Mouse (Mus musculus) lung, postnatal 25 days (tissue): Measurements from ENCODE around the gene Txk.

ENCODE experiments used
- DNase-seq: peaks from one replicate; pipeline ENCODE4 v3.0.0; 2022; ENCODE audit warnings: low spot score

Gene Txk

DNA sequence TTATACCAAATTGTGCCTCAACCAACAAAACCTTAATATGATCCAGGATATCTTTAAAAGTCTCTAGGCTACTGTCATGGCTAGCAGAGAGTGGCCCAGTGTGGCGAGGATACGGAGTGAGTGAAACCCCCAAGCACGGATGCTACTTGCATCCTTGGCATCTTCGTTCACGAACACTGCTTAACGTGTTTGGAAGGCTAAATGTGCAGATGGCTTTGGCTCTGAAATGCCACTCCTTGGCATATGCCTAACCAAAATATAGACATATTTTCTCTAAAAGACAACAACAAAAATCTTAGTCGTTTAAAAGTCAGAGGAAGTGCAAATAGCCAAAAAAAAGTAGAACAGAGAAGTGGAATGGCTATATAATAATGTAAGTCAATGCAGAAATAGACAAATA lies 63.0 kb downstream of the Txk start:
- DNase-seq: no peak

DNA sequence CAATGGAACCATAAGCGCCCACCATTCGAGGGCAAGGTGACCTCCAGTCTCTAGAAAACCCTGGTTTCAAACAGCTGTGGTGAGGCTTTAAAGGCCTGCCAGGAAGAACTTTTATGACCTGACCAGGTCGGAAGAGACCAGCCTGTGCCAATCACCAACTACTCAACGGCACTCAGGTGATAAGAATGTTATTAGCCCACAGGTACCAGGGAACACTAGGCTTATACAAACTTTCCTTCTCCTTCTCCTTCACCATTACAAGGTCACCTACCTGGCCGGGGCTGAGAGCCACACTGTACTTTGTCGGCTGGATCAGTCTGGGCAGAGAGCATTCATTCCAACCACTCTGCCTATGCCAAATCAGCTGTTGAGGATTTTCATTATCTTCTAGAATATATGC lies 71.1 kb downstream of the Txk start:
- DNase-seq: peak; percentile 38

DNA sequence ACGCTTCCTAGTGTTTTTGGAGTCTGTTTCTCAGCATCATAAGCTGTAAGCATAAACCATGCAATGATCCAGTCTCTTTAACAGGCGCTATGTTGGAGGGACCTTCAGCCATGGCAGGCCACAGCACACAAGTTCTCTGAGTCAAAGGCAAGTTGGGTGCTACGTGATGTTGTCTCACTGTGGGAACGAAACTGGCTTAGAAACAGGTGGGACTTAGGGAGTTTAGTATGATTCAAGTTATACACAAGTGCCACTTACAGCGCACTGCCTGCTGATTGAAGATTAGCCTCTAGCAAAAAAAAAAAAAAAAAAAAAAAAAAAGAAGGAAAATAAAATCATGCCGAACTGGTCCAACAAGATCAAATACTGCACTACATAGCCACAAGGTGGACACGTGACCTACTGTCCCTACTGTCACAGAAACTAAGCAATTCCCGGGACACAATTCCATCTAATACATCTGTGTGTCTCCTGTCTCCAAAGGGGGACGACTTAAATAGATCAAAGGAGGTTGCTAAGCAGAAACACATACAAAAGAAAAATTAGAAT lies 77.5 kb downstream of the Txk start:
- peak; percentile 31 for DNase-seq

DNA sequence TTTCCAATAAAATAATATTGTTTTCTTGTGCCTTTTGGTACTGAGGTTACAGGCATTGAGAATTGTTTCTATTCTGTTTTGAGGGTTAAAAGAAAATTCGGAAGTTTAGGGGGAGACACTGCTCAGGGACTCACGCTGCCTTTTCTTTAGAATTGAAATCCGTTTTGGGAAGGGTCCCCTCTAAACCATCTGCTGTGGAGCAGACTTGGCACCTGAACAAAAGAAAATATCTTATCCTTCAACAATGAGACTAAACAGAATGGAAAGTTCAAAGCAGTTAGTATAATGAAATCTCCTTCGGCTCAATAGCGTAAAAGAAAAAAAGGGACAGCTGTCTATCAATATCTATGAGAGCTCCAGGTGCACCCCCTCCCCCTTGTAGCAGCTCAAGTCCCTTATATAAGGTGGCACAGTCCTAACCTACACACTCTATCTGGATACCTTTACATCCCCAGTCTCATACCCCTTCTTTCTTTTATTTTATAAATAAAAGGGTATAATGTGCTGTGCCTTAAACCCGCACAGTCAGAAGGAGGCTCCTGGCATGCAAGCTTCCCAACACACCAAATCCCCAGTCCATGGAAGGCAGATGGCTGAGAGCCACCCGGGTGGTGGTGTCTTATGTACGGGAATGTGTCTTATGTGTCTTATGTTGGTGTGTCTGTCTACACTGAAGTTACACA lies 81.4 kb downstream of the Txk start:
- DNase-seq: no peak

DNA sequence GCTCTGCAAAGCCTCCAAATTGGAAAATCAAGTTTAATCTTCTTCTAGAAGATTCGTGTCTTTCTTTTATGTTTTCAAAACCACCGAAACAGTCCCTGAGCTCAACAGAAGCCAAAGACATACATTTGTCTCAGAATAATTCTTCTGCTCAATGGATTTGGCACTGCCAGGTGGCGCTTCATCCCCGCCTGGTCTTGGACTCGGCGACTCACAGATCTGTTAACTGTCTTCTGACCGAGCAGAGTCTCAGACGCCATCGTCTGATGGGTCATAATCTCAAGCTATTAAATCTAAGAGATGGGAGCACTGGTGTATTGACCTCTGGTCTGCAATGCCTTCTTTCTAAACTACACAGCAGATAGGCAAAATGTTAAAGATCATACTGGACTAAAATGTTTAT lies 84.2 kb downstream of the Txk start:
- no peak for DNase-seq

DNA sequence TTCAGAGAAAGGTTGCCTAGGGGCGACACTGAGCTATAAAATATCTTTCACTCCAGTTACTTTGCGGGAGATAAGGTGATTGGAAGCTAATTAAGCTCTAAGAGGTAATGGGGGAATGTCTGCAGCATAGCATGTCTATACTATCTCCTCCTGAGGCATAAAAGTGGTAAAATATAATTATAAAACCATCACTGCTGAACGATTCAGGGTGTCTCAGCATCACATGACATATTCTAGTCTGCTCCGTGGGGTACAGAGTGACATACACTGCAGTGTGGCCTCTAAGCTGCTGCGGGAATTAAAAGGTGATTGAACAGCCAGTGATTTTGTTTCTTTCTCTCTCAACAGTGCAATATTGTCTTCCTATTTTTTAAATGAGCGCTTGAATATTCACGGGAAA lies 86.1 kb downstream of the Txk start:
- DNase-seq: no peak

DNA sequence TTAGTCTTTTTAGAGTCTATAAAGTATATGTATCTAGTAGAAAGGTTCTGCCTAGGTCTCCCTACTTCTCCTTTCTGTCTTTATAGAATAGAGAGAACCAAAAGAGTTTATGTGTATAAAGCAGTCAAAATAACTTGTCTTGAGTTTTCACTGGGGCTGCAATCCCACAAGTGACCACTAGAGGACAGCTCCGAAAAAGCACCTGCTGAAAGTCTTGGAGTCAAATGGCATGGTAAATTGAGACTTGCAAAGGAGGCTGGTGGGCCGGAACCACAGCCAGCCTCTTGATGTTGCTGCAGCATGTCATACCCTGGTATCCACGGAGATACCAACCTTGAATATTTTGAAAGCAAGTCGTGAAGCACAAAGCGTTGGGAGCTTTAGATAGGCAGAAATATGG lies 87.3 kb downstream of the Txk start:
- peak; percentile 54 for DNase-seq

DNA sequence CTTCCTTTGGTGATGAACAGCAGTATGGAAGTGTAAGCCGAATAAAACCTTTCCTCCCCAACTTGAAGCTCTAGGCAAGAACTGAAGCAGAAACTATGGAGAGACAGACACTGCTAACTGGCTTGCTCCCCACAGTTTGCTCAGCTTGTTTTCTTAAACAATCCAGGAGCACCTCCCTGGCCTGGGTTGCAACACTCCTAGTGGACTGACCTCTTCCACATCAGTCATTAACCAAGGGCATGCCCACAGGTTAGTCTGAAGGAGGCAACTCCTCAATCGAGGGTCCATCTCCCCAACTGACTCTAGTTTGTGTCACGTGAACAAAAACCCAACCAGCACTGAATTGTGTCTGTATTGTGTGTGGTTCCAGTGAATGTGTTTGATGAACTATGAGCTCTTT lies 87.7 kb downstream of the Txk start:
- no peak for DNase-seq

DNA sequence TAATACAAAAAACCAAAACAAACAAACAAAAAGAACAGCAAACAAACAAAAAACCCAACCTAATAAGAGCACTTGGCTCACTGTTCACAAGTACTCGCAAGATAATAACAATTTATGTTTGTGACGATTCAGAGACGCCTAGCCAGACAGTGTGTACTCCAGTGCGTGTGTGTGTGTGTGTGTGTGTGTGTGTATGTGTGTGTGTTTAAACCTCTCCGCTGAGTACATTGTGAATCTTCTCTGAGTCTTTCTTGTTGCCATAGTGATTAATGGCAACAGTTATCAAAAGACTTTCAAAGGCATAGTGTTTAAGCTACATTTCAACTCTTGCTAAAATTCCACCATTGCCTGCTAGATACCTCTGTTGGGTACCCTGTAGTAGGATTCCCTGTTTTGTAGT lies 88.5 kb downstream of the Txk start:
- no peak for DNase-seq

DNA sequence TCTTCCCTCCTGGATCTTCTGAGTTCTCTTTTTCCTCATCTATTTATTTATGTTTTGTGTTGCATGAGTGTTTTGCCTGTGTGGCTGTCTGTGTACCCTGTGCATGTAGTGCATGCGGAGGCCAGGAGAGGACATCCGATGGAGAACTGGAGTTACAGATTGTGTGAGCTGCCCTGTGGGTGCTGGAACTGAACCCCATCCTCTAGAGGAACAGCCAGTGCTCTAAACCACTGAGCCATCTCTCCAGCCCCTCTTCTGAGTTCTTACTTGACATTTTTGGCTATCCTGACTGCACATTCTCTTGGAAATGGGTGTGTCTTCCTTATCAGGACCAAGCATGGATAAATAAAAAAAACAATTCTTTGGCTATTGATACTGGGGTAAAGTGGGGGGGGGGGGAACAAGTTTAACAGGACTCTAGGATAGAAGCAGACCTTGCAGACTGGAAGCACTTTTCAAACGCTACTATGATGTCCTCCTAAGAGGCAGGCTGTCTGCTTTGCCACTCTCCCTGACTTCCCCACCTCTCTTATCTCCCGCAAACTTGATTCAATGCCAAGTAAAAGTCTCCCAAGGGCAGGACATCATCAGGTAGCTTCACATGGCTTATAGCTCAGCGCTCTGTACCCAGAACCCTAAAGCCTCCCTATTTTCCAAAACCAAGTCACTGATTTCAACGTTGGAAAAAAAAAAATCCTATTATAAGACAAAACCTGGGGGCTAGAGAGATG lies 91.4 kb downstream of the Txk start:
- no peak for DNase-seq

DNA sequence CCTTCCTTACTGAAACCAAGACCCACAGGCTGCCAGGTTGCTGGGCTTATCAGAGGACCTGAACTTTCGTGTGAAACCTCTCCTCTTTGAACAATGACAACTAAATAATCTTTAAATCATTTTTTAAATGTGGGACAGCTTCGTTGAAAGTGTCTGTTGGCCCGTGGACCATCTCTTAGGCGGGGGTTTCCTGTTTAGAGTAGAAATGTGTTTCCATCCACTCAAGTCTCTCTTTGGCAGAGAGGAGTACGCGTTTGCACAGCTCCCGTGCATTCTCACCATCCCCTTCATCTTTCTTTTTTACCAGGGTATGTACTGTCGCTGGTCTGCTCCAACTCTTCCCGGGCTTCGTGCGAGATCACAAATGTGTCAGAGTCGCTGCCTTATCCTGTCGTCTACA lies 94.2 kb downstream of the Txk start:
- no peak for DNase-seq

DNA sequence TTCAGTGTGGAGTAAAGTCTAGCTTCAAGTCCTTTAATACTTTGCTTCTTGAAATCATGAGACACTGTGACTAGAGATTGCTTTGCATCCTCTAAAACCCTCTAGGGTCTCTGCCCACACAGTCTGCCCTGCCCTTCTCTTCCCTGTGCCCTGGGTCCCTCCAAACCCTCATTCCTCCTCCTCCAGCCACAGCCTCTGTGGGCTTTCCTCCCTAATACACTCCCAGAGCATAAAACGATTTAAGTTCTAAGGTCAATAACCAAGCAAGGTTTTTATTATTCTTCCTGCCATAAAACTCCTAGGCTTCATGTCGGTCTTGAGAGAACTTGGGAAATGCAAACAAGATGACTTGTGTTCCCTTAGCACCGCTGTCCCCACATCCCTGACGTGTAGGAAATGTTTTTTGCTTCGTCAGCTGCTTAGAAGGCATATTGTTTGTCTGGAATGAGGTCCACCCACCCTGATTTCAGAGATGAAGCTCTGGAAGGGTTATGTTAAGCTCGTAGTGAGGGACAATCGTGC lies 96.2 kb downstream of the Txk start:
- no peak for DNase-seq

DNA sequence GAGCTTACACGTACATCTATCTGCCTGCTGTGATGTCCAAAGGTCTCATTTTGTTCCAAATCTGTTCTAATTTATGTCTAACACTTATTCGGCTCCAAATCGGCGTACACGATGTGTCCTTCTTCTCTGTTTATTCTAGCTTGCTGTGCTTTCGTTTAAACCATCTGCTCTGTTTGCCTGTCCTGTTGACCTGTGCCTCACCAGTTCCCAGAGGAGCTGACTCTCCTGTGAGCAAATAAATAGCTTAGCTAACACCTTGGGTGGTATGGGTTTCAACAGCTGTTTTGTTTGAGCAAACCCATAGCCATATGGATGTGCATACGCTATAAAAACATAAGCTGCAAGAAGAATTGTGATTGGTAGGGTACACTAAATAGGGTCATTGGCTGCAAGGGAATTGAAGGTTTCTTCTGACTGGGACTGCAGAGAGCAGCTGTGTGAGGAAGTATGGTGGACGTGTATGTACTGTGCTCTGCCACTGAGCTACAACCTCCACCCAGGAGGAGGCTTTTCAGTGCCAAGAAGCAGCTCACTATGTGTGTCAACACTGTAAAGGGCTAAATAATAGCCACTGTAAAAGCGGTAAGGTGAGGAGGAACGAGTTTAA lies 99.4 kb downstream of the Txk start:
- no peak for DNase-seq

DNA sequence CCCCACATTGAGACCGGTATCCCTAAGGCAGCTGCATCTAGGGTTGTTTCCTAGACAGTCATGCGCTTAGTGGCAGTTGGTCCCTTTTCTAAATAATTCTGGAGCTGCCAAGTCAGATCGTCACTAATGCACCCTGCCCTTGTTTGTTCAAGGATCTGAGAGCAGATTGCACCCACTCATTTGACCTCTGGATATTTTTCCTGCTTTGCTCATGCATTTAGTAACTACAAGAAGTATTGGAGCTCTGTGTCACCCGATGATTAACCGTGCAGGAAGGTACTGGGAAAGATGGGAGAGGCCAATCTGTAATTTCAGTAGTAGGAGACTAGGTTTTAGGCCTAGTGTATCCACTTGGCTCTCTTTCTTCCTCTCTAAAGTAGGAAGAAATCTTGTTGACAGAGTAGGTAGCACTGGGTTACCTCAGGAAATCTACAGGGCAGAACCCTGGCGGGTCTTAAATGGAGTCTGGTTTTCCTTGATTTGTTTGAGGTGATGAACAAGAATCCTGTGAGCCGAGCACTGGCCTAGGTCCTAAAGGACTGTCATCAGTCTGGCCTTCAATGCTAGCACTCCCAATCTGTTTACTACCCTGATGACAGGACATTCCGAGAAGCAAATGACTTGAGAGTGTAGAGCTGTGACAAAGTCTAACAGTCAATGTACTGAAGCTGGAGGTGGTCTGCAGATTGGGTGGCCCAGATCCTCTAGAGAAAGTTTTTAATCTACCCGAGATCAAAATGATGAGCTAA lies 103.4 kb downstream of the Txk start:
- no peak for DNase-seq

DNA sequence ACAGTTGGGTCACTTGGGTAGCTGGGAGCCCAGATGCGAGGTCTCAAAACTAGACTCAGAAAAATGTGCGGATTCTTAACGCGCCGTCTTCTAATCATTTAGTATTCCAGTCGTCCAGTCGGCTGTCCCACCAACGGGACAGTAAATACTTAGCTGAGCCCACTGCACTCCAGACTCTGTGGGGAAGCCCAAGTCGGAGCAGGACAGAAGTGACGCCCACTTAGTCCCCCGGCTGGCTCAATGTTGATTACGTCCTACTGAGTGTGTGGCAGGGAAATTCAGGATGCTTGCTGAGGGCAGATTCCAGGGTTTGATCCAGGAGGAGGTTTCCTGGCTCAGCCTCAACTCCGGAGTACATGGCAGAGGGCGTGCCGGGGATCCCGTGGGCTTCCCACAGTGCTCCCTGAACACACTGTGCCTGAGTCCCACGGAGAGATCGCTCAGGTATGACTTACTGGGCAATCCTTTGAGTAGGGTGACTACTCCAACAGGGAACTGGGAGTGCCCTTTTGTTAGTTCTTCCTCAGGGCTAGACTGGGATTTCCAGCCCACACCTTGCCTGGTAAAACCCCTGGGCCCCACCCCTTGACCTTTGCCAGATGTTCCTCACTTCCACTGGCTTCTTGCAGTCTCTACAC lies 104.5 kb downstream of the Txk start:
- DNase-seq: no peak

DNA sequence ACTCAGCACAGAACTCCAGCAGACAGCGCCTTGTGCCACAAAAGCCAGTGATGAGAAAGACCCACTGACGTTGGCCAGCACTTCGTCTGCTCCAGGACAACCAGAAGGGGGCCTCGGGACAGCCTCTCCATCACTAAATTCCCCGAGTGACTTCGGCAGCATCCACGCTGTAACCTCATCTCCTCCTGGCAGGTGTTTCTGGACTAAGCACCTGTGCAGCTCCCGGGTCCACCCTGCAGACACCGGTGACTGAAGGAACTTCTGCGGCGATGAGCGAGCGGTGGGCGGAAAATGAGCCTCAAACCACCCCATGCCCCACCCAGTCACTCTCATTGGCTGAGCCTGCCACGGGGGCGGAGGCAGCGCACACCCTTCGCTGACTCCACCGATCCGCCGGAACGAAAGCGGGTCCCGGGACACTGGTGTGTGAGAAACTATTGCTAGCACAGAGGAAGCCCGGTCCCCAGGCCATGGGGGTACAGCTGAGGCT lies 105.1 kb downstream of the Txk start, which contains the start of gene Nipal1:
TSS of gene Nipal1 (plus strand) at position 378 of the 490 bp plus-strand sequence.
- peak; percentile 77 for DNase-seq

DNA sequence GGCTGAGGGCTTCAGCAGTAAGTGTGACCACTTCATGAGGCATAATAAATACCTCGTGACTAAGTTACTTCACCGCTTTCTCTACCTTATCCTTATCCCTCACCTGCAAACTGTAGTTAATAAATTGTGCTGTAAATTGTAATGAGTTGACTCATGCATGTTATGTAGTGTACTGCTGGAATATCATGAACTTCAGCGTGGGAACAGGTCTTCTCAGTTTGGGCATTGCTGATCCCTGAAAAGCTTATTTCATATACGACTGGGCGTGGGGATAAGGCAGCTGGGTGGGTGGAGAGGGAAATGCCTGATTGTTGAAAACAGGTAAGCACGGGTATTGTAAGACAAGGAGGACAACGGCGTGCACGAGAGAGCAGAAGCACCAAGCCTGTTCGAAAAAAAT lies 105.6 kb downstream of the Txk start:
- DNase-seq: no peak

DNA sequence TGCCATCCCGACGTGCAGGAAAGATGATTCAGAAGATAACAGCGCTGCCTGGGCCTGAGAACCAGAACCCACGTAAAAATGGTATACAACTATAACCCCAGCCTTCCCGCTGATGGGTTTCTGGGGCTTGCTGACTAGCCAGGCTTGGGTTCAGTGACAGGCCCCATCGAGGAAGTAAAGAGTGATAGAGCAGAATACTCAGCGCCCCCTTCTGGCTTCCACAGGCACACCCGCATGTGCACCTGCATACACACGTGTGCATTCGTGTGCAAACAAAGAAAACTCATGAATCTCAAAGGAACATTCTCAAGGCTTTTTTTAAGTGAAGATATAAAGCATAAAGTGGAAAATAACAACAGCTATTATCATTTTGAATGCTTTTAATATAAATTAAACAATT lies 106.4 kb downstream of the Txk start:
- DNase-seq: no peak
